Mouse (Mus musculus): ENCODE data around the gene Tagap. TPM values are rescaled to one million over a fixed set of nuclear protein-coding genes. Genes with fewer than 3 reads are reported as not detected.
"Not testable (repeated sequence)": the region's sequence is repeated elsewhere in the genome, so short reads cannot be mapped to it uniquely, and the experiment has no call there.

Tagap gene
- total RNA-seq, 1 experiment = 2.7 TPM

DNA sequence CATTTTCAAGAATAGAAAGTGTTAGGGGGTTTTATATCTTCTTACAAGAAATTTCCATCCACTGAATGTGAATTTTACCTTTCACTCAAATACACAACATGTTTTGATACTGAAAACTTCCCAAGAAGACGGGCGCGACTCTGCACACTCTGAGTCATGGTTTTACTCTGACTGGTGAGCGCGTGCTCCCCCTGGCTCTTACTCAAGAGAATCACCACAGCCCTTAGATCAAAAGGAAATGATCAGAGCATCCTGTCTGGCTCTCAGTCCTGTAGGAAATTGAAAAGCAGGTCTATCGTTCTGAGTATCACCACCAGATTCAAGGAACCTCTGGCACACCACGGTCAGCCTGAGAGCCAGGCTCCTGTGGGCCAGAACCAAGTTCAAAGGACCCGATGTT is 13.8 kb downstream of the Tagap start:
- in situ Hi-C loops (cut with MboI; ENCODE audit: low sequenced_read_pairs in 2 of 2, unreplicated experiment in 2 of 2) = loop anchor here (5.0 to 25.0 kb wide), 2 partner anchors 977 to 987 kb away; partner anchors contain the start of genes Rnaset2b (in 1 of the 2) and Tagap1 (in 1 of the 2)
- Histone ChIP-seq H3K4me3 (ENCODE audit: insufficient read depth in 1 of 2, low read depth in 1 of 2, low read length in 2 of 2, poor library complexity in 1 of 2, severe bottlenecking in 1 of 2) (no peak overlapping the region), H3K27ac (ENCODE audit: insufficient read depth, low read depth, low read length, poor library complexity, severe bottlenecking) (no peak overlapping the region), H3K4me1 (ENCODE audit: control insufficient read depth in 2 of 2, insufficient read depth in 2 of 2, low read length in 2 of 2, poor library complexity in 1 of 2) (no peaks in the 10 kb centered on the region), H3K9ac (ENCODE audit: insufficient read depth, low read depth, low read length, poor library complexity, severe bottlenecking) (no peak overlapping the region), H3K36me3 (ENCODE audit: control insufficient read depth, insufficient read depth, low read length, poor library complexity, severe bottlenecking) (no peaks in the 10 kb centered on the region), H3K9me3 (ENCODE audit: control insufficient read depth, insufficient read depth, low read depth, low read length) (no peaks in the 10 kb centered on the region)
- no peak for DNase-seq (ENCODE audit: low read depth, low spot score)
- TF ChIP-seq ZNF384 (IDR thresholded peaks at IDR 0.05; ENCODE audit: low read depth, low read length) (no peak), HCFC1 (IDR thresholded peaks at IDR 0.05; ENCODE audit: borderline replicate concordance, insufficient read depth, low read length) (no peak), ZC3H11A (IDR thresholded peaks at IDR 0.05; ENCODE audit: borderline replicate concordance, low read depth, low read length) (no peak), MAFK (IDR thresholded peaks at IDR 0.05; ENCODE audit: insufficient read depth, low read depth, low read length) (no peak), CHD2 (IDR thresholded peaks at IDR 0.05; ENCODE audit: low read depth, low read length) (no peak)

- H3K9ac ChIP-seq (ENCODE audit: insufficient read depth, low read depth, low read length, poor library complexity, severe bottlenecking) = peak within 1 kb of the TSS; percentile 87
- H3K4me1 ChIP-seq (ENCODE audit: control insufficient read depth in 2 of 2, insufficient read depth in 2 of 2, low read length in 2 of 2, poor library complexity in 1 of 2); DNase-seq (ENCODE audit: low read depth, low spot score); H3K27ac ChIP-seq (ENCODE audit: insufficient read depth, low read depth, low read length, poor library complexity, severe bottlenecking); H3K36me3 ChIP-seq (ENCODE audit: control insufficient read depth, insufficient read depth, low read length, poor library complexity, severe bottlenecking); H3K9me3 ChIP-seq (ENCODE audit: control insufficient read depth, insufficient read depth, low read depth, low read length): not testable (repeated sequence)
- in situ Hi-C loops (cut with MboI; ENCODE audit: low sequenced_read_pairs in 2 of 2, unreplicated experiment in 2 of 2) = loop anchor here in 1 of 2 experiments (25.0 kb wide), 1 partner anchor 983 kb away; the partner anchor contains the start of genes Rnaset2b and Tagap1
- peak within 1 kb of the TSS; percentile 69 to 84 for H3K4me3 ChIP-seq (ENCODE audit: insufficient read depth in 1 of 2, low read depth in 1 of 2, low read length in 2 of 2, poor library complexity in 1 of 2, severe bottlenecking in 1 of 2)
Observed at GRCm38 (mm10) chr17:7945117-7946052, 19.6 kb downstream of the Tagap start, which contains the start of gene Rsph3a. TSS of gene Rsph3a (plus strand) at chr17:7945614.

DNA sequence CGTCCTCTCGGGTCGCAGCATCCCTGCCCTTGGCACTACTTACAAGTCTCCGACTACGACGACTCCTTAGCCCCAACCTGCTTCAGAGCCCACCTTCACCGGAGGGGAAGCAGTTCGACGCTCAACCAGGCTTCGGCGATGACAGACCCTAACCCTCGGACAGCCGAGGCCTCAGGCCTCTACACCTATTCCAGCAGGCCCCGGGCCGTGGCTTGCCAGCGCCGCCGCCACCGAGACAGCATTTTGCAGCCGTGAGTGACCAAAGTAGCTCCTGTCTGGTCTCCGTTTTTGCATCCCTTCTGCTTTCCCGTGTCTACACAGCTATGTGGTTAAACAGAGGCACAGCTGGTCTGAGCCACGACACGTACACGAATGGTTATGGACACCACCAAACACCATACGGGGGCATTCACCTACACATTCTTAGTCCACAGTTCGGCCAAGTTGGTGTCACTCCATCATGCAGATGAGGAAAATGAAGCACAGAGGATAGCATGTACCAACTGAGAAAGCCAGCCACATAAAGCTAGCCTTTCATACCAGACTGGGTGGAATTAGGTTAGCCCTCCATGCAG is 20.3 kb downstream of the Tagap start:
- in situ Hi-C loops (cut with MboI; ENCODE audit: low sequenced_read_pairs in 2 of 2, unreplicated experiment in 2 of 2) = loop anchor here in 1 of 2 experiments (25.0 kb wide), 1 partner anchor 984 kb away; the partner anchor contains the start of genes Rnaset2b and Tagap1

GRCm38 (mm10) chr17:7951333-7951732 is 25.5 kb downstream of the Tagap start:
- in situ Hi-C loops (cut with MboI; ENCODE audit: low sequenced_read_pairs in 2 of 2, unreplicated experiment in 2 of 2); H3K9ac ChIP-seq (ENCODE audit: insufficient read depth, low read depth, low read length, poor library complexity, severe bottlenecking); H3K4me1 ChIP-seq (ENCODE audit: control insufficient read depth in 2 of 2, insufficient read depth in 2 of 2, low read length in 2 of 2, poor library complexity in 1 of 2); H3K4me3 ChIP-seq (ENCODE audit: insufficient read depth in 1 of 2, low read depth in 1 of 2, low read length in 2 of 2, poor library complexity in 1 of 2, severe bottlenecking in 1 of 2); H3K27ac ChIP-seq (ENCODE audit: insufficient read depth, low read depth, low read length, poor library complexity, severe bottlenecking); DNase-seq (ENCODE audit: low read depth, low spot score); H3K36me3 ChIP-seq (ENCODE audit: control insufficient read depth, insufficient read depth, low read length, poor library complexity, severe bottlenecking); H3K9me3 ChIP-seq (ENCODE audit: control insufficient read depth, insufficient read depth, low read depth, low read length): not testable (repeated sequence)

More for the DNA sequence above, 20.3 kb downstream of the Tagap start:
- peak overlapping the region; percentile 69 to 84 for H3K4me3 ChIP-seq (ENCODE audit: insufficient read depth in 1 of 2, low read depth in 1 of 2, low read length in 2 of 2, poor library complexity in 1 of 2, severe bottlenecking in 1 of 2)
- H3K36me3 ChIP-seq (ENCODE audit: control insufficient read depth, insufficient read depth, low read length, poor library complexity, severe bottlenecking); H3K4me1 ChIP-seq (ENCODE audit: control insufficient read depth in 2 of 2, insufficient read depth in 2 of 2, low read length in 2 of 2, poor library complexity in 1 of 2); H3K9me3 ChIP-seq (ENCODE audit: control insufficient read depth, insufficient read depth, low read depth, low read length); DNase-seq (ENCODE audit: low read depth, low spot score); H3K27ac ChIP-seq (ENCODE audit: insufficient read depth, low read depth, low read length, poor library complexity, severe bottlenecking); H3K9ac ChIP-seq (ENCODE audit: insufficient read depth, low read depth, low read length, poor library complexity, severe bottlenecking): not testable (repeated sequence)

DNA sequence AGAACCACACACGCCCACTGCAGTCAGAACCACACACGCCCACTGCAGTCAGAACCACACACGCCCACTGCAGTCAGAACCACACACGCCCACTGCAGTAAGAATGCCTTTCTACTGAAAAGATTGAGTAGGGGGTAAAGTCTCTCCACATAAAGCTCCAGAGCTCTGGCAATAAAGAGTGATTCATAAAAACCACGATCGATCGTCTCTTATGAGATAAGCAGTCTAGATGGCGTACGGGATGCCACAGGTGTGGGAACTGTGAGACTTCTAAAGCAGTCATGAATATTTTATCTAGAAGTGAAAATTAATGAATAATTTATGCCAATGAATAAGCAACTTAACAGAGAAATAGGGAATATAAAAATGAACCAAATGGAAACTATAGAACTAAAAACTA is 31.4 kb downstream of the Tagap start:
- DNase-seq (ENCODE audit: low read depth, low spot score); H3K4me1 ChIP-seq (ENCODE audit: control insufficient read depth in 2 of 2, insufficient read depth in 2 of 2, low read length in 2 of 2, poor library complexity in 1 of 2); H3K36me3 ChIP-seq (ENCODE audit: control insufficient read depth, insufficient read depth, low read length, poor library complexity, severe bottlenecking); H3K9me3 ChIP-seq (ENCODE audit: control insufficient read depth, insufficient read depth, low read depth, low read length); H3K9ac ChIP-seq (ENCODE audit: insufficient read depth, low read depth, low read length, poor library complexity, severe bottlenecking); H3K27ac ChIP-seq (ENCODE audit: insufficient read depth, low read depth, low read length, poor library complexity, severe bottlenecking); H3K4me3 ChIP-seq (ENCODE audit: insufficient read depth in 1 of 2, low read depth in 1 of 2, low read length in 2 of 2, poor library complexity in 1 of 2, severe bottlenecking in 1 of 2); in situ Hi-C loops (cut with MboI; ENCODE audit: low sequenced_read_pairs in 2 of 2, unreplicated experiment in 2 of 2): not testable (repeated sequence)

GRCm38 (mm10) chr17:7963333-7963732 is 37.5 kb downstream of the Tagap start:
- in situ Hi-C loops (cut with MboI; ENCODE audit: low sequenced_read_pairs in 2 of 2, unreplicated experiment in 2 of 2); H3K36me3 ChIP-seq (ENCODE audit: control insufficient read depth, insufficient read depth, low read length, poor library complexity, severe bottlenecking); H3K4me3 ChIP-seq (ENCODE audit: insufficient read depth in 1 of 2, low read depth in 1 of 2, low read length in 2 of 2, poor library complexity in 1 of 2, severe bottlenecking in 1 of 2); DNase-seq (ENCODE audit: low read depth, low spot score); H3K4me1 ChIP-seq (ENCODE audit: control insufficient read depth in 2 of 2, insufficient read depth in 2 of 2, low read length in 2 of 2, poor library complexity in 1 of 2); H3K9me3 ChIP-seq (ENCODE audit: control insufficient read depth, insufficient read depth, low read depth, low read length); H3K9ac ChIP-seq (ENCODE audit: insufficient read depth, low read depth, low read length, poor library complexity, severe bottlenecking); H3K27ac ChIP-seq (ENCODE audit: insufficient read depth, low read depth, low read length, poor library complexity, severe bottlenecking): not testable (repeated sequence)

GRCm38 (mm10) chr17:7964398-7964797 is 38.6 kb downstream of the Tagap start:
- H3K27ac ChIP-seq (ENCODE audit: insufficient read depth, low read depth, low read length, poor library complexity, severe bottlenecking); H3K9ac ChIP-seq (ENCODE audit: insufficient read depth, low read depth, low read length, poor library complexity, severe bottlenecking); H3K4me1 ChIP-seq (ENCODE audit: control insufficient read depth in 2 of 2, insufficient read depth in 2 of 2, low read length in 2 of 2, poor library complexity in 1 of 2); H3K4me3 ChIP-seq (ENCODE audit: insufficient read depth in 1 of 2, low read depth in 1 of 2, low read length in 2 of 2, poor library complexity in 1 of 2, severe bottlenecking in 1 of 2); H3K9me3 ChIP-seq (ENCODE audit: control insufficient read depth, insufficient read depth, low read depth, low read length); DNase-seq (ENCODE audit: low read depth, low spot score); H3K36me3 ChIP-seq (ENCODE audit: control insufficient read depth, insufficient read depth, low read length, poor library complexity, severe bottlenecking); in situ Hi-C loops (cut with MboI; ENCODE audit: low sequenced_read_pairs in 2 of 2, unreplicated experiment in 2 of 2): not testable (repeated sequence)

All from ES-E14 (cell line).